Mouse (Mus musculus) cortical plate, adult 2 months (tissue): Measurements from ENCODE around the gene Mapre3.

ENCODE experiments used
- CTCF ChIP-seq: fragments of 200-500 bp; IDR thresholded peaks from 2 replicates; pipeline ENCODE4 v1.5.1; 2011; ENCODE audit warnings: mild to moderate bottlenecking, control low read depth, low read length; ENCODE audit not compliant: insufficient read depth; ENCODE audit errors: extremely low read depth
- POLR2A ChIP-seq: fragments of 200-500 bp; IDR thresholded peaks from 2 replicates; pipeline ENCODE4 v1.6.1; 2011; ENCODE audit warnings: mild to moderate bottlenecking, low read length, control low read depth; ENCODE audit not compliant: insufficient read depth; ENCODE audit errors: extremely low read depth

DNA sequence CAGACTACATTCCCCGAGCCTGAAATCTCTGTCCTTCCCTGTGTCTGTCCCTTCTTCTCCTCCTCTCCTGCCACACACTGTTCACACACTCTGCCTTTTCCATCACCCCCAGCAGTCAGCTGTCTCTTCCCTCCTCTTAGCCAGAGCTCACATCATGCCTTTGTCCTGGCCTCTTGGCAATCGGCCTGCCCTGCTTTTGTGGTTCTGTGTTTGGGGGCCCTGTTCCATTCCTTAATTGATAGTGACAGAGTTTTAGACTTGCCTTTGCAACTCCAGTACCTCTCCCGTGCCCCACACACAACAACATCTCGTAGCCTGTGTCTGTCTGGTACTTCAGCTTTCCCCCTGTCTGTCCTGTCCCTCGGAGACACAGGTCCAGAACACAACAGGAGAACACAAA is 97.7 kb downstream of the Mapre3 start:
- TF ChIP-seq CTCF (no peak), POLR2A (no peak)
